Mouse (Mus musculus): ENCODE results near the gene Kpna7.
"Not testable (repeated sequence)": the region's sequence is repeated elsewhere in the genome, so short reads cannot be mapped to it uniquely, and the experiment has no call there.

- not testable (repeated sequence) for TF ChIP-seq MAX (IDR thresholded peaks at IDR 0.05; ENCODE audit: low read length); POLR2A (IDR thresholded peaks at IDR 0.05; ENCODE audit: control insufficient read depth in 1 of 2, insufficient read depth in 1 of 2, low read depth in 1 of 2, low read length in 2 of 2, poor library complexity in 1 of 2); ZNF384 (IDR thresholded peaks at IDR 0.05; ENCODE audit: low read depth, low read length); MXI1 (IDR thresholded peaks at IDR 0.05; ENCODE audit: low read depth, low read length); EP300 (IDR thresholded peaks at IDR 0.05; ENCODE audit: low read depth in 1 of 2, low read length in 2 of 2); CTCF (IDR thresholded peaks at IDR 0.05 in 2 of 3, conservative IDR thresholded peaks at IDR 0.05 in 1 of 3; ENCODE audit: control insufficient read depth in 1 of 3, insufficient read depth in 1 of 3, low read depth in 2 of 3, low read length in 3 of 3, poor library complexity in 1 of 3, severe bottlenecking in 1 of 3); KAT2A (conservative IDR thresholded peaks at IDR 0.05; ENCODE audit: low read depth, low read length); POLR2AphosphoS5 (IDR thresholded peaks at IDR 0.05; ENCODE audit: borderline replicate concordance, low read depth, low read length); NRF1 (IDR thresholded peaks at IDR 0.05; ENCODE audit: insufficient read depth, low read depth, low read length, poor library complexity, severe bottlenecking); CHD2 (IDR thresholded peaks at IDR 0.05; ENCODE audit: low read length)
These were observed 63.6 kb downstream of the Kpna7 start for GRCm38 (mm10) chr5:145020254-145020653.

Data from MEL (cell line).